7 mouse cellular contexts compared by ENCODE assay signal in genomic region chr13:72639441-72640130, GRCm38 (mm10). TPM values are rescaled to one million over a fixed set of nuclear protein-coding genes. Genes with fewer than 3 reads are reported as not detected.
DNase-seq lines count a peak whose midpoint lies in the region; ATAC-seq and TF ChIP-seq lines count a peak whose summit lies in the region.

No protein-coding gene starts in this region.

- 1% methylated on average over 32 of the region's 32 CpGs for WGBS in liver, embryonic 14.5 days (ENCODE audit: insufficient replicate concordance)
- WGBS in stomach, postnatal 0 days, result 2% methylated on average over 32 of the region's 32 CpGs

- peak overlapping the region; percentile 22 to 41 for H3K4me3 ChIP-seq in liver, embryonic 14.5 days (ENCODE audit: insufficient read depth in 1 of 2, low read depth in 2 of 2, low read length in 2 of 2)
- H3K4me3 ChIP-seq in stomach, postnatal 0 days (ENCODE audit: low read depth, low read length), result peak overlapping the region; percentile 54

- no peak overlapping the region for H3K27ac ChIP-seq in liver, embryonic 14.5 days
- H3K27ac ChIP-seq in stomach, postnatal 0 days (replicated peaks), result peak overlapping the region; percentile 70

- no peak for TF ChIP-seq CTCF in liver, embryonic 14.5 days (IDR thresholded peaks at IDR 0.05; ENCODE audit: low read depth)
- TF ChIP-seq CTCF in stomach, postnatal 0 days (IDR thresholded peaks at IDR 0.05; ENCODE audit: low read depth), result no peak

- H3K4me2 ChIP-seq in liver, embryonic 14.5 days (ENCODE audit: low read depth), result peak overlapping the region; percentile 50
- peak overlapping the region; percentile 83 for H3K4me2 ChIP-seq in stomach, postnatal 0 days (replicated peaks; ENCODE audit: low read depth)

- ATAC-seq in hematopoietic stem cell, adult 5-6 weeks (replicated peaks in 1 of 2; ENCODE audit: insufficient read depth in 1 of 2, low FRiP score in 2 of 2, low TSS enrichment in 1 of 2, low read depth in 1 of 2, poor library complexity in 2 of 2, severe bottlenecking in 2 of 2), result peak; percentile 66 to 67
- no peak for ATAC-seq in liver, embryonic 14.5 days (ENCODE audit: insufficient read depth)
- peak; percentile 80 for ATAC-seq in stomach, postnatal 0 days (ENCODE audit: low FRiP score, low TSS enrichment)

- H3K27me3 ChIP-seq in liver, embryonic 14.5 days (ENCODE audit: control insufficient read depth, insufficient read depth, low read length), result peaks cover 52% of the 10 kb centered on the region
- H3K27me3 ChIP-seq in stomach, postnatal 0 days (ENCODE audit: control insufficient read depth, insufficient read depth, low read length), result peaks cover 2% of the 10 kb centered on the region; the same call in 1 of the 2 replicates

- TF ChIP-seq EP300 in liver, embryonic 14.5 days (IDR thresholded peaks at IDR 0.05; ENCODE audit: low read depth), result no peak
- TF ChIP-seq EP300 in stomach, postnatal 0 days (optimal IDR thresholded peaks at IDR 0.05), result no peak

- H3K9me3 ChIP-seq in liver, embryonic 14.5 days (ENCODE audit: control insufficient read depth, low read length), result no peaks in the 10 kb centered on the region
- no peaks in the 10 kb centered on the region for H3K9me3 ChIP-seq in stomach, postnatal 0 days (ENCODE audit: control insufficient read depth, low read length)

- no peaks in the 10 kb centered on the region for H3K4me1 ChIP-seq in liver, embryonic 14.5 days (replicated peaks; ENCODE audit: control insufficient read depth in 2 of 2, insufficient read depth in 2 of 2, low read length in 1 of 2)
- H3K4me1 ChIP-seq in stomach, postnatal 0 days (replicated peaks; ENCODE audit: control insufficient read depth, insufficient read depth), result no peaks in the 10 kb centered on the region

- H3K9ac ChIP-seq in liver, embryonic 14.5 days (replicated peaks), result no peak overlapping the region
- H3K9ac ChIP-seq in stomach, postnatal 0 days (ENCODE audit: low read length), result peak overlapping the region; percentile 56

- DNase-seq in right cerebral cortex, postnatal 25 days, result peak; percentile 41
- DNase-seq in right cerebral cortex, postnatal 36 days (ENCODE audit: low spot score in 2 of 2), result no peak
- DNase-seq in embryo, embryonic 11 days, result peak; percentile 66
- no peak for DNase-seq in liver, embryonic 14.5 days (ENCODE audit: low read depth in 3 of 3, low spot score in 3 of 3)
- DNase-seq in stomach, postnatal 0 days (ENCODE audit: low spot score), result peak; percentile 53
- DNase-seq in natural killer cell, adult 2 months (ENCODE audit: low spot score in 2 of 2), result no peak

- no peaks in the 10 kb centered on the region for H3K36me3 ChIP-seq in liver, embryonic 14.5 days (replicated peaks; ENCODE audit: control insufficient read depth, insufficient read depth, low read depth)
- H3K36me3 ChIP-seq in stomach, postnatal 0 days (ENCODE audit: control insufficient read depth, insufficient read depth, low read length), result no peaks in the 10 kb centered on the region

RNA-seq across cellular contexts. Expression of gene Irx2, which starts 11.0 kb away (rescaled TPM):
- total RNA-seq in hematopoietic stem cell, adult 5-6 weeks (2017), result not detected in 2 replicates
- polyA plus RNA-seq in liver, embryonic 14.5 days (2012; rRNA removed), result 0.02 and 0.09 TPM in 2 replicates
- not detected in 2 replicates for polyA plus RNA-seq in liver, embryonic 14.5 days (2014; fragmentation: Nextera tagmentation; extraction: Ambion mirVana)
- 11.1 and 12.5 TPM in 2 replicates for polyA plus RNA-seq in stomach, postnatal 0 days (2015; fragmentation: Nextera tagmentation; extraction: Ambion mirVana)

Comparison
In these comparisons a context has a peak if more than half of its experiments do, and no peak if none do; other contexts are left out.
1. DNase-seq: peak in right cerebral cortex, postnatal 25 days (single experiment), embryo, embryonic 11 days (single experiment) and stomach, postnatal 0 days (single experiment); none in right cerebral cortex, postnatal 36 days (0 of 2), liver, embryonic 14.5 days (0 of 3) and natural killer cell, adult 2 months (0 of 2).
2. RNA of gene Irx2, which starts 11.0 kb away (polyA plus RNA-seq): 11.1 to 12.5 TPM in stomach, postnatal 0 days; 0.02 to 0.09 TPM in liver, embryonic 14.5 days; every median in the first group is over 10 times any median in the second.